Mouse (Mus musculus) embryo, embryonic 11 days (tissue): ENCODE measurements around the gene Atg2a.
A peak's percentile ranks its signal among the peaks of the same experiment; 100 is the strongest.

Experiments used
- DNase-seq: peaks from one replicate; pipeline ENCODE4 v3.0.0-alpha.2; 2015

Gene Atg2a

DNA sequence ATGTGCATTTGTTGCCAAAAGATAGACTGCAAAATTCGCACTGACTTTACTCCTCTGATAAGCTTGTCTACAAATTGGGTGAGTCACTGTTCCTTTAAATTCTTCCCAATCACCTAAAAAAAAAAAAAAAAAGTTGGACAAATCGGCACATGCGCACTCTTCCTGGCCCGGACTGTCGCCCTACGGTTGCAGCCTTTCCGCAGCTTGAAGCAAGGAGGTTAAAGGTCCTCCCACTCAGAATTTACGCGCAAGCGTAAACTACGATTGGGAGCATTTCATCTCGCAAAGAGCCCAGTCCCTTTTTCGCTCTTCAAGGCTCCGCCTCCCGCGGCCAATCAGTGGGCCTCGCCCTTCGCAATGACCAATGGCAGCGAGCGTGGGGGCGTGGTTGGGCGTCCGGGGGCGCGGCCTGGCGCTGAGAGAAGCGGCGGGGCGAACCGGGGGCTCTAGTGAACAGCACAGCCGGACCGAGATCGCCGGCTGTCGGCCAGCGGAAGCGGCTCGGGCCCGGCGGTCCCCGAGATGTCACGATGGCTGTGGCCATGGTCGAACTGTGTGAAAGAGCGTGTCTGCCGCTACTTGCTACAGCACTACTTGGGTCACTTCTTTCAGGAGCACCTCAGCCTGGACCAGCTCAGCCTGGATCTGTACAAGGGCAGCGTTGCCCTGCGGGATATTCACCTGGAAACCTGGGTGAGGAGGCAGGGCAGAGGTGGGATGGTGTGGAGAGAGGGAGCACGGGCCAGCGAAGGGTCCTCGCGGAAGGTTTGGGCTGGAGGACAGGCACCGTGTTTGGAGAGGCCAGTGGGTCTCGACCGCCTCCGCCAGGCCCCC is at the start of gene Atg2a:
Gene Atg2a (plus strand): TSS at position 395 of the 834 bp plus-strand sequence.
- DNase-seq: peak; percentile 100

DNA sequence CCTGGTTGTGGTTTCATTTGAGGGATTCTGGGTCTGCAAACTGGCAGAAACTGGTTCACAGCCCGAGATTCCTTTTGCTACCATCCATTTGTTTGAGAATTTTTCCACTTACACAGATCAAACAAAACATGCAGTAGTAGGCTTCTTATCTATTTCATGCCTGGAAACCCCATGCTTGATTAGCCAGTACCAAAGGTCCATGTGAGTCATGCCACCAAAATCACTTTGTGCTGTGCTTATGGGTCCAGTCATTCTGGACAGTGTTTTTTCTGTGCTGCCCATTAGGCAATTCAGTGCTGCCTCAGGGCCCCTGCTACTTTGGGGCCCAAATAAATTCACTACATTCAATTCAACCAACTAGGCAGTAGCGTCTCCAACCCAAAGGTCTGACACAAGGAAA is 37.2 kb upstream of the Atg2a start:
- no peak for DNase-seq

GRCm38 (mm10) chr19:6206716-6207115 is 34.8 kb upstream of the Atg2a start:
- DNase-seq: no peak

- DNase-seq: no peak
Measured at GRCm38 (mm10) chr19:6216046-6216705, 25.3 kb upstream of the Atg2a start.

GRCm38 (mm10) chr19:6218606-6219005 is 22.9 kb upstream of the Atg2a start:
- DNase-seq: no peak

DNA sequence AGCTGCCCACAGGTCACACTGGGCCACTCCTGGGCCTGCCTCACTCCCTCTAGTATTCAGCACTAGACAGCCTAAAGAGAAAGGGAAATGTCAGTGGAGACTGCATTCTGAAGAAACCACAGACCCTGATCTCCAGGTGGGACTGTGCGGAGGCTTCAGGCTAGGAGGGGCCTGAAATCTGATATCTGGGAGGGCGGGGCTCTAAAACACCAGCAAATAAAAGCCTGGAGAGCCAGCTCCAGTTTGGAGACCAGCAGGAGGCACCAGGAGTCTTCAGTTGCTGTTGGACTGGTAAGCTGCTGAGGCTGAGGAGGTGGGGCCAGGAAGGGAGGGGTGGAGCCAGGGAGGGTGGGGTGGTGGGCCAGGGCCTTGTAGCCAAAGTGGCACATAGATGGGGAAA is 15.3 kb upstream of the Atg2a start, which contains the start of gene Gpha2:
Gene Gpha2 (plus strand): TSS at position 246 of the 400 bp plus-strand sequence.
- DNase-seq: peak; percentile 67

GRCm38 (mm10) chr19:6226763-6227162 is 14.7 kb upstream of the Atg2a start:
- DNase-seq: no peak

GRCm38 (mm10) chr19:6227864-6228263 is 13.6 kb upstream of the Atg2a start:
- DNase-seq: no peak

DNA sequence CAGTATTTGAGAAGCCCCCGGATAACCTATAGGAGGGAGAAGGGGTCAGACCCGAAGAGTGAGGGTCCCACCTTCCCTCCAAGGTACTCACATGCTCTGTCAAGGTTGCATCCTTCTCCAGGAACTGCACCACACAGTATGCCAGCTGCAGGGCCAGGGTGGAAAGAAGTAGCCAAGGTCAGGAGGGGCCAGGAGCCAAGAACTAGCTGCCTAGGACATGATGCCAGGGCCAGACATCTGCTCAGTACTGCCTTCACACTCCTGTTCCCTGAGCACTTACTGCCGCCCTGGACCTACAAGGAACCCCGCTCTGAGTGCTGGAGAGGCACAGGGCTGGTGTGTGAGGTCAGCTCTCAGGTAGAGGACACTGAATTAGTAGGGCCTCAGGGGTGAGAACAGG is 11.1 kb upstream of the Atg2a start:
- DNase-seq: no peak

- no peak for DNase-seq
Measured at GRCm38 (mm10) chr19:6231036-6231435, 10.4 kb upstream of the Atg2a start.

GRCm38 (mm10) chr19:6233647-6234046 is 7.8 kb upstream of the Atg2a start:
- DNase-seq: no peak

DNA sequence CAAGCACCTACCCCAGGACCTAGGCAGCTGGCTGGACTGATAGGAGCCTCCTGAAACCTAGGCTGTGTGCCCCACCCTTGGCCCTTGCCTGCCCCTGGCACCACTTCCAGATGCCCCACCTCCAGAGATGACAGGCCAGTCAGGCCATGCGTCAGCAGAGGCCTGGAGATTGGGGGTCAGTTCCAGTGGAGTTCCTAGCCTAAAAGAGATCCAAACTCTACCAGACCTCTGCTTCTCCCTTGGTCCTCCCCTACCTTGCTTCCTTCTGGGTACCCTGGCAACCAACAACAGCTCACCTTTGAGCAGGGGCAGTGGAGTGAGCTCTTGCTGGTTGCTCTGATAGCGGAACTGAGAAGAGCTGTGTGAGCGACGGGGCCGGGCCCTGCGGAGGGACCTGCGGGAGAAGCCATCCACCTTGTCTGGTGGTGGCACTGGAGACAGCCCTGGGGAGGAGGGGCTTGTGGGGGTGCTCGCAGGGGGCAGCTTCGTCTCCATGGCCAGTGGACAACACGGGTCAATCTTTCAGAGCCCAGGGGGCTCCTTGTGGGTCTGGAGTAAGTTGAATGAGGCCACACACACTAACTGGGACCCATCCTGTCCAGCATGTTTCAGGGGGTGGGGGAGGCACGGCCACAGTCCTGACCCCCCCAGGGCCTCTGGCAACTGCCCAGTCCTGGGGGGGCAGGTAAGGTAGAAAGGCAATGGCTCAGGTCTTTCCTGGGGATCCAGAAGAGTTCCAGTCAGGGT is 7.0 kb upstream of the Atg2a start:
- DNase-seq: no peak

DNA sequence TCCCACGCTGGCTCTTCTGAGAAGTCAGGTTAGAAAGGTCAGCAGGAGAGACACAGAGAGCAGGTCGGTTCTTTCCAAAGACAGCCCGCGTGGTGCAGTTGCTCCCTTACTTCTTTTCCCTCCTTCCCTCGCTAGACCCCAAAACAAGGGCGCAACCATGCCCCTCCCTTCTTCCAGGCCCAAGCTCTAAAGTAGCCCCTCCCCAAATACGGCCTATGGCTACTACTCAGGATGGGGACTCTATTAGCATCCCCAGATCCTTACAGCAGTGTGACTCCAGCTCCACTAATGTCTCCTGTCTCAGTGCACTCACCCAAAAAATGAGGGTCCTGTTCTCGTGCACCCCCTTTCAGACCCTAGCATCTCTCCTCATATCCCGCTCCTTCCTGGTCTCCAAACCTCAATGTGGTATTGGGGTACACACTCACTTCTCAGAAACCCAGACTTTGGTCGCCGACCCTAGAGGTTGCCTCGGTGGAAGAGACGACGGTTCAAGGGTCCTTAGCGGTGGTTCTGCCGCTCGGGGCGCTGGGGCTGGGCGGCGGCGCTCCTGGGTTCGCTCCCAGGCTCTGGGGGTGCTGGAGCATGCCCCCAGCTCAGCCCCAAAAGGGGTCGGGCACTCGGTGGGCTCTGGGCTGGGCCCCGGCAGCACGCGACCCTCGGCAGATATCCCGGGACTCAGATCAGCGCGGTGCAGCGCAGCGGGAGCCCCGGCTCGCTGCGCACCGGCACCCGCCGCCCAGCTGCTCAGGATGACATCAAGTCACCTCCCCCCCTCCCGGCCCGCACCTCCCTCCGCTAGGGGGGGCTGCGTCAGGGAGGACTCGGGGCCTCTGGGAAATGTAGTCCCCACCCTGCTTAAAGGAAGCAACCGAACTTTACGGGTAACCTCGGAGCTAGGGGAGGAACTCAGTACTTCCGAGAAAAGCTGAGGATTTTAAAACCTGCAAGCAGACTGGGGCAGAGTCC is 6.1 kb upstream of the Atg2a start, which contains the start of gene Ppp2r5b:
Gene Ppp2r5b (minus strand): TSS at position 789 of the 969 bp plus-strand sequence.
- peak; percentile 95 for DNase-seq

GRCm38 (mm10) chr19:6236053-6236441 is 5.4 kb upstream of the Atg2a start:
- DNase-seq: peak; percentile 95

- no peak for DNase-seq
Measured at GRCm38 (mm10) chr19:6236842-6237241, 4.6 kb upstream of the Atg2a start.

- DNase-seq: no peak
Measured at GRCm38 (mm10) chr19:6238740-6239139, 2.7 kb upstream of the Atg2a start.

DNA sequence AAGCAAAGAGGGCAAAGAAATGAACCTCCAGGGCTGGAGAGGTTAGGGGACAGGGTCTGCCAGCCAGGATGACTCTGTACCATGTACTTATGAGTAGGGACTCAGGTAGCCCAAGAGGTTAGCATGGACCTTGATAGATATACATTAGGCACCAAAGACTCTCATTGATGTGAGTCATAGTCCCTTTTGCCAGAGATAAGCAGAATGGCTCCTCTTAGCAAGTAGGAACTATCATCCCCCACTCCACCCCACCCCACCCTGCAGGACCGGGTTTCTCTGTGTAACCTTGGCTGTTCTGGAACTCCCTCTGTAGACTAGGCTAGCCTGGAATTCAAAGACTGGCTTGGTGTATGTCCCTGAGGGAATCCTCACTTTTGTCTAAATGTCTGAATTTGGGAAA is 1.3 kb upstream of the Atg2a start:
- DNase-seq: no peak

DNA sequence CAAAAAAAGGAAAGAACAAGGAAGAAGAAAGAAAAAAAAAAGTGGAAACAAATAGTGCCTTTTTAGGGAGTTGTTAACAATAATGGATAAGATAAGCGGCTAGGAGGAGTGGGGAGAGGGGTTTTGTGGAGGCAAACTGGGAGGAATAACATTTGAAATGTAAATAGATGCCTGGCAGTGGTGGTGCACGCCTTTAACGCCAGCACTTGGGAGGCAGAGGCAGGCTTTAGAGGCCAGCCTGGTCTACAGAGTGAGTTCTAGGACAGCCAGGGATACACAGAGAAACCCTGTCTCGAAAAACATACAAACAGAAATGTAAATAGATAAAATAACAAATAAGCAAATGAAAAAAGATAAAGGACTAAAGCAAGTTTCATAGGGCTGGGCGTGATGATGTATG is 743 bp upstream of the Atg2a start:
- DNase-seq: no peak

DNA sequence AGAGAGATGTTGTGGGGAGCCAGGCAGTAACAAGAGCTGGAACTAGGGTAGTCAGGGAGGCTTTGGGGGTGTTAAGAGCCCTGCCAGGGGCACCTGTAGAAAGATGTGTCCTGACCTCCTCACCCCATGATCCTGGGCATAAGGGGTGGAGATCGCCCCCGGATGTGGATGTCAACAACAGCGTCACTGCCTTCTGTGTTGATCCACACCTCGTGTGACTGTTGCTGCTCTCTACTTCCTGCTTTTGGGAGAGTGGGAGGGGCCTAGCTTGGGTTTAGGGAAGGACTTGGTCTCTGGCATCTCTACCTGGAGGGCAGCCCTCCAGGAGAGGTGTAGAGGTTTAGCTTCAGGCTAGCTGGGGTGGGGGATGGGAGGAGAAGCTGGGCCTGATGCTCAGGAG is 813 bp downstream of the Atg2a start:
- DNase-seq: peak; percentile 23

- no peak for DNase-seq
Measured at GRCm38 (mm10) chr19:6243226-6243625, 1.8 kb downstream of the Atg2a start.

GRCm38 (mm10) chr19:6245806-6246205 is 4.3 kb downstream of the Atg2a start:
- no peak for DNase-seq
